In genomic region chr9:29848735-29849455, GRCm38 (mm10) we compare ENCODE assay signal across 16 mouse cellular contexts.
"Had no signal": no experiment of that assay in that cellular context is flagged by ENCODE, and none has a peak within 500 bp of the region (broad histone marks: within the 10 kb centered on the region; RNA-seq: fewer than 3 reads in every experiment).

No protein-coding gene starts in this region.

- H3K27ac ChIP-seq: kidney, embryonic 15.5 days; liver, embryonic 13.5 days; macrophage; midbrain, embryonic 12.5 days; neural tube, embryonic 12.5 days; stomach, postnatal 0 days had no signal

- H3K4me1 ChIP-seq: kidney, embryonic 15.5 days; liver, embryonic 13.5 days; neural tube, embryonic 12.5 days had no signal

- H3K9ac ChIP-seq: kidney, embryonic 15.5 days; liver, embryonic 13.5 days; midbrain, embryonic 12.5 days; neural tube, embryonic 12.5 days; neural tube, embryonic 15.5 days had no signal

- H3K36me3 ChIP-seq: kidney, embryonic 15.5 days; liver, embryonic 13.5 days; midbrain, embryonic 12.5 days; neural tube, embryonic 12.5 days; neural tube, embryonic 15.5 days had no signal

- DNase-seq: kidney, adult 8-10 months; kidney, postnatal 10 days; kidney, postnatal 36 days; liver, embryonic 13.5 days; lung, adult 2 months; lung, postnatal 14 days; right cerebral cortex, adult 18-20 months; right cerebral cortex, postnatal 14 days; right cerebral cortex, postnatal 4 days; thymus, postnatal 25 days had no signal

- H3K27me3 ChIP-seq: liver, embryonic 13.5 days; midbrain, embryonic 12.5 days; neural tube, embryonic 12.5 days; neural tube, embryonic 15.5 days had no signal

- H3K4me2 ChIP-seq: kidney, embryonic 15.5 days; liver, embryonic 13.5 days; midbrain, embryonic 12.5 days; neural tube, embryonic 12.5 days; neural tube, embryonic 15.5 days had no signal

- H3K4me3 ChIP-seq: kidney, embryonic 15.5 days; liver, embryonic 13.5 days; midbrain, embryonic 12.5 days; neural tube, embryonic 12.5 days; neural tube, embryonic 15.5 days had no signal

- H3K9me3 ChIP-seq: kidney, embryonic 15.5 days; liver, embryonic 13.5 days; midbrain, embryonic 12.5 days; neural tube, embryonic 12.5 days; neural tube, embryonic 15.5 days had no signal
